Mouse (Mus musculus) large intestine, adult 2 months (tissue): Measurements from ENCODE around the gene Inca1. TPM values are rescaled to one million over a fixed set of nuclear protein-coding genes. Genes with fewer than 3 reads are reported as not detected.

Experiments used
- DNase-seq: peaks from one replicate; pipeline ENCODE4 v3.0.0-alpha.2; 2012; ENCODE audit warnings: low read depth, low spot score
- WGBS: fragments of 180-500 bp; shearing (Covaris S2); methylation state at CpG from one replicate; pipeline ENCODE4 v1.1.7; 2018; 5-methylcytosine and 5-hydroxymethylcytosine counted together
- polyA plus RNA-seq: library from polyadenylated mRNA; depleted of rRNA; stranded (reverse); fragments of >200 nt; gene quantifications from 2 replicates; pipeline ENCODE4 v1.2.3, GENCODE M21; 2012; rRNA removed

Inca1 gene
- 0.95 and 0.99 TPM in 2 replicates for polyA plus RNA-seq

- DNase-seq = no peak
- WGBS = 1% methylated on average over 69 of the region's 69 CpGs
Observed at GRCm38 (mm10) chr11:70699722-70700556, at the start of gene Inca1, which contains the start of gene Kif1c. Gene Inca1 (minus strand): TSS chr11:70700155. Gene Kif1c (plus strand): TSS chr11:70700548.

GRCm38 (mm10) chr11:70747876-70748545 is 48.1 kb upstream of the Inca1 start:
- WGBS = 48% methylated on average over 4 of the region's 4 CpGs
- no peak for DNase-seq

- DNase-seq = no peak
- WGBS = 43% methylated on average over 7 of the region's 7 CpGs
Observed at GRCm38 (mm10) chr11:70745636-70746035, 45.7 kb upstream of the Inca1 start.

GRCm38 (mm10) chr11:70742581-70743459 is 42.9 kb upstream of the Inca1 start:
- 76% methylated on average over 12 of the region's 12 CpGs for WGBS
- DNase-seq = no peak

- no peak for DNase-seq
- 75% methylated on average over 7 of the region's 7 CpGs for WGBS
Observed at GRCm38 (mm10) chr11:70742117-70742516, 42.2 kb upstream of the Inca1 start.

GRCm38 (mm10) chr11:70741603-70742002 is 41.6 kb upstream of the Inca1 start:
- 48% methylated on average over 3 of the region's 3 CpGs for WGBS

GRCm38 (mm10) chr11:70737749-70738148 is 37.8 kb upstream of the Inca1 start:
- DNase-seq = no peak
- WGBS = 21% methylated on average over 5 of the region's 5 CpGs

More at GRCm38 (mm10) chr11:70741603-70742002, 41.6 kb upstream of the Inca1 start:
- DNase-seq = no peak

- 72% methylated on average over 5 of the region's 5 CpGs for whole genome bisulfite sequencing
- DNase-seq = no peak
Observed at GRCm38 (mm10) chr11:70733256-70733655, 33.3 kb upstream of the Inca1 start.

- no peak for DNase-seq
- WGBS = 19% methylated on average over 5 of the region's 5 CpGs
Observed at GRCm38 (mm10) chr11:70731178-70731577, 31.2 kb upstream of the Inca1 start.

- 23% methylated on average over 9 of the region's 9 CpGs for WGBS
- no peak for DNase-seq
Observed at GRCm38 (mm10) chr11:70730427-70731038, 30.6 kb upstream of the Inca1 start.

- WGBS = 85% methylated on average over 5 of the region's 5 CpGs
- no peak for DNase-seq
Observed at GRCm38 (mm10) chr11:70727385-70727784, 27.4 kb upstream of the Inca1 start.

GRCm38 (mm10) chr11:70726585-70726984 is 26.6 kb upstream of the Inca1 start:
- no peak for DNase-seq
- WGBS = 73% methylated on average over 2 of the region's 2 CpGs

GRCm38 (mm10) chr11:70724706-70725105 is 24.8 kb upstream of the Inca1 start:
- 92% methylated on average over 9 of the region's 9 CpGs for WGBS
- DNase-seq = no peak

- no peak for DNase-seq
- WGBS = 95% methylated on average over 3 of the region's 3 CpGs
Observed at GRCm38 (mm10) chr11:70721072-70721471, 21.1 kb upstream of the Inca1 start.

- 71% methylated on average over 3 of the region's 3 CpGs for WGBS
- no peak for DNase-seq
Observed at GRCm38 (mm10) chr11:70720567-70720966, 20.6 kb upstream of the Inca1 start.

GRCm38 (mm10) chr11:70718481-70718880 is 18.5 kb upstream of the Inca1 start:
- WGBS = 80% methylated on average over 5 of the region's 5 CpGs
- DNase-seq = no peak

GRCm38 (mm10) chr11:70715832-70716231 is 15.9 kb upstream of the Inca1 start:
- no peak for DNase-seq
- WGBS = 75% methylated on average over 6 of the region's 6 CpGs

GRCm38 (mm10) chr11:70713222-70713621 is 13.3 kb upstream of the Inca1 start:
- DNase-seq = no peak
- WGBS = 74% methylated on average over 6 of the region's 6 CpGs

- WGBS = 90% methylated on average over 10 of the region's 10 CpGs
- DNase-seq = no peak
Observed at GRCm38 (mm10) chr11:70711026-70711425, 11.1 kb upstream of the Inca1 start.
